ENCODE assay signal across 16 mouse cellular contexts in genomic region chr1:134823323-134823722, GRCm38 (mm10).
A peak's percentile ranks its signal among the peaks of the same experiment; 100 is the strongest.
DNase-seq lines count a peak whose midpoint lies in the region; ATAC-seq and TF ChIP-seq lines count a peak whose summit lies in the region.
"Had no signal": no experiment of that assay in that cellular context is flagged by ENCODE, and none has a peak within 500 bp of the region (broad histone marks: within the 10 kb centered on the region; RNA-seq: fewer than 3 reads in every experiment).

No protein-coding gene starts in this region.

- H3K27ac ChIP-seq in intestine, embryonic 14.5 days (ENCODE audit: low read depth), result peak overlapping the region; percentile 84
- no peak overlapping the region for H3K27ac ChIP-seq in midbrain, postnatal 0 days (ENCODE audit: low read depth, low read length)
- H3K27ac ChIP-seq: forebrain, embryonic 13.5 days; hindbrain, embryonic 14.5 days; midbrain, embryonic 12.5 days; neural tube, embryonic 15.5 days had no signal

- no peaks in the 10 kb centered on the region for H3K9me3 ChIP-seq in intestine, embryonic 14.5 days (ENCODE audit: control insufficient read depth, low read length)
- no peaks in the 10 kb centered on the region for H3K9me3 ChIP-seq in midbrain, postnatal 0 days (ENCODE audit: low read length)
- H3K9me3 ChIP-seq: forebrain, embryonic 13.5 days; midbrain, embryonic 12.5 days; neural tube, embryonic 15.5 days had no signal

- peaks cover 16% of the 10 kb centered on the region; the same call in 1 of the 2 replicates for H3K4me1 ChIP-seq in intestine, embryonic 14.5 days (replicated peaks; ENCODE audit: control insufficient read depth, insufficient read depth, low read length)
- H3K4me1 ChIP-seq in midbrain, postnatal 0 days (ENCODE audit: insufficient read depth, low read length), result no peaks in the 10 kb centered on the region
- H3K4me1 ChIP-seq: forebrain, embryonic 13.5 days; midbrain, embryonic 12.5 days had no signal

- H3K36me3 ChIP-seq in intestine, embryonic 14.5 days (ENCODE audit: control insufficient read depth, insufficient read depth, low read length), result no peaks in the 10 kb centered on the region
- no peaks in the 10 kb centered on the region for H3K36me3 ChIP-seq in midbrain, postnatal 0 days (ENCODE audit: insufficient read depth, low read length)
- H3K36me3 ChIP-seq: midbrain, embryonic 12.5 days had no signal

- no peak overlapping the region; the same call in 1 of the 2 replicates for H3K9ac ChIP-seq in intestine, embryonic 14.5 days (ENCODE audit: low read length)
- no peak overlapping the region for H3K9ac ChIP-seq in midbrain, postnatal 0 days (replicated peaks; ENCODE audit: low read length, poor library complexity, severe bottlenecking)
- H3K9ac ChIP-seq: forebrain, embryonic 13.5 days; hindbrain, embryonic 14.5 days; midbrain, embryonic 12.5 days; neural tube, embryonic 15.5 days had no signal

- no peak overlapping the region for H3K4me3 ChIP-seq in intestine, embryonic 14.5 days (ENCODE audit: low read depth, low read length)
- no peak overlapping the region for H3K4me3 ChIP-seq in midbrain, postnatal 0 days (ENCODE audit: low read depth, low read length)
- H3K4me3 ChIP-seq: forebrain, embryonic 13.5 days; midbrain, embryonic 12.5 days; neural tube, embryonic 15.5 days had no signal

- 59% methylated on average over 8 of the region's 8 CpGs for WGBS in intestine, embryonic 14.5 days
- 74% methylated on average over 8 of the region's 8 CpGs for WGBS in midbrain, postnatal 0 days

- no peak for TF ChIP-seq CTCF in midbrain, postnatal 0 days (IDR thresholded peaks at IDR 0.05)

- ATAC-seq in intestine, embryonic 14.5 days (replicated peaks; ENCODE audit: low FRiP score, low TSS enrichment, low read depth), result no peak
- ATAC-seq in midbrain, postnatal 0 days (ENCODE audit: low FRiP score), result no peak
- ATAC-seq: forebrain, embryonic 13.5 days had no signal

- DNase-seq in gastrocnemius, adult 18-20 months (ENCODE audit: low spot score), result peak; percentile 70
- DNase-seq in gastrocnemius, postnatal 4 days (ENCODE audit: low spot score in 2 of 2), result no peak
- peak; percentile 22 for DNase-seq in adipocyte (ENCODE audit: low spot score)
- DNase-seq in gastrocnemius, postnatal 10 days, result peak; percentile 17
- DNase-seq in intestine, embryonic 14.5 days (ENCODE audit: low spot score), result no peak
- DNase-seq in midbrain, postnatal 0 days (ENCODE audit: low spot score), result no peak
- DNase-seq in kidney, adult 9 months, result no peak
- DNase-seq in cerebellum, adult 8-10 months, result no peak
- DNase-seq: kidney, postnatal 25 days; right cerebral cortex, postnatal 25 days; thymus, adult 2 months had no signal

- no peaks in the 10 kb centered on the region for H3K27me3 ChIP-seq in intestine, embryonic 14.5 days (replicated peaks; ENCODE audit: control insufficient read depth, insufficient read depth, low read length)
- no peaks in the 10 kb centered on the region for H3K27me3 ChIP-seq in midbrain, postnatal 0 days (ENCODE audit: insufficient read depth, low read length)
- H3K27me3 ChIP-seq: forebrain, embryonic 13.5 days; midbrain, embryonic 12.5 days; neural tube, embryonic 15.5 days had no signal

- H3K4me2 ChIP-seq in intestine, embryonic 14.5 days (ENCODE audit: low read length), result no peak overlapping the region
- H3K4me2 ChIP-seq in midbrain, postnatal 0 days (ENCODE audit: low read depth, low read length, poor library complexity, severe bottlenecking), result no peak overlapping the region
- H3K4me2 ChIP-seq: forebrain, embryonic 13.5 days; hindbrain, embryonic 14.5 days; liver, embryonic 11.5 days; midbrain, embryonic 12.5 days; neural tube, embryonic 15.5 days had no signal

Comparison
In these comparisons a context has a peak if more than half of its experiments do, and no peak if none do; other contexts are left out.
1. DNase-seq: peak in gastrocnemius, adult 18-20 months (single experiment), adipocyte (single experiment) and gastrocnemius, postnatal 10 days (single experiment); none in gastrocnemius, postnatal 4 days (0 of 2), intestine, embryonic 14.5 days (single experiment), midbrain, postnatal 0 days (single experiment), kidney, adult 9 months (single experiment) and cerebellum, adult 8-10 months (single experiment).